Mouse (Mus musculus): Measurements from ENCODE around the gene Flnc.

DNA sequence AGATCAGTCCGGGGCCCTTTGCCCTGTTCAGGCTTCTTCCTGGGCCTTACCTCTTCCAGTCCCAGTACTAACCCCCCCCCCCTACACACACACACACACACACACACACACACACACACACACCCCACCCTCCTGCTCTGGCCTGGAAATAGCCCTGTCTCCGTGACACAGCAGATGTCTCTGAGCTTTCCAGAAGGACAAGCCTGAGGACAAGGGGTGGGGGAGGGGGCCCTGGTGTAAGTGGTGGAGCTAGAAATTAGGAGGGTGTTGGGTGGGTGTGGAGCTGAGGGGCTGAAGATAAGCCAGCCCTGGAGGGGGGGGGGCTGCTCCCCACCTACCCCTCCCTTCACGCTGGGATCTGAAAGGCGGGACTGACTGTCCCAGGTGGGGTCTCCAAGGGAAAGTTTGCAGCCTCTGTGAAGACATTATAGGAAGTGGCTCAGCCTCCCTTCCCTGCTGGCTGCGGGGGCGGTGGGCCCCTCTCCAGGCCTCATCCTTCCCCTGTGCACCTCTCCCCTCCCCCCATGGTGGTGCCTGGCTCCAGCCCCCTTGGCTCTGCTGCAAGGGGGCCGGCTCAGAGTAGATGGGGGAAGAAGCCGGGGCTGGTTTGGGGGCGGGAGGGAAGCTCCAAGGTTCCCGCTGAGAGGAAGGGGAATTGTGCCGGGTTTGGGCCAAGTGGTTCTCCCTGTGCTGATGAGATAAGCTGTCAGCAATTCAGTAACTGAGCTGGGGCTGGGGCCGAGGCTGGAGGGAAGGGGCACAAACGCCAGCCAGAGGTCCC lies 2.0 kb downstream of the Flnc start:
- no peak for TF ChIP-seq GATA1 (IDR thresholded peaks at IDR 0.05; ENCODE audit: low read length)
- TF ChIP-seq TAL1 (IDR thresholded peaks at IDR 0.05; ENCODE audit: low read length) = no peak
